Mouse (Mus musculus) kidney, postnatal 25 days (tissue): Measurements from ENCODE around the gene C130026I21Rik.
A peak's percentile ranks its signal among the peaks of the same experiment; 100 is the strongest.
"Not testable (repeated sequence)": the region's sequence is repeated elsewhere in the genome, so short reads cannot be mapped to it uniquely, and the experiment has no call there.

Source experiments
- DNase-seq, 2 experiments: peaks; one replicate each; pipeline ENCODE4 v3.0.0; 2021; ENCODE audit warnings: mixed read lengths in 2 of 2

The C130026I21Rik gene

DNA sequence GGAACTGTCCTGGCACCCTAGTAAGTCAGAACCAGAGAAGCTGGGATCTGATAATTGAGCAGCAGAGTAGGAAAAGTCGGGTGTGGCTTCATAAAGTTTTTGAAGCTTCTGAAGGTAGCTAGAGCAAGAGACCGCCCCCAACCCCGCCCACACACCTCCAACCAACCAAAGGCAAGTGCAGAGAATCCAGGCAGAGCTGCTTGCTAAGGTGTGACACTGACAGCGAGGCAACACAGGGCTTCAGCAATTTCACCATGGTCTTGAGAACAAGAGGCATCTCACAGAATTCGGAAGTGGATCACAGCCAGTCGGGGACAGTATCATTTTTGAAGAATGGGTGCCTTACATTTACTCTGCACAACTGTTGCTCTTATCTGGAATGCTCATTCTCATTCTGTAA is at the start of gene C130026I21Rik:
C130026I21Rik (minus strand) TSS at position 101 of the 400 bp plus-strand sequence.
- DNase-seq: not testable (repeated sequence)

DNA sequence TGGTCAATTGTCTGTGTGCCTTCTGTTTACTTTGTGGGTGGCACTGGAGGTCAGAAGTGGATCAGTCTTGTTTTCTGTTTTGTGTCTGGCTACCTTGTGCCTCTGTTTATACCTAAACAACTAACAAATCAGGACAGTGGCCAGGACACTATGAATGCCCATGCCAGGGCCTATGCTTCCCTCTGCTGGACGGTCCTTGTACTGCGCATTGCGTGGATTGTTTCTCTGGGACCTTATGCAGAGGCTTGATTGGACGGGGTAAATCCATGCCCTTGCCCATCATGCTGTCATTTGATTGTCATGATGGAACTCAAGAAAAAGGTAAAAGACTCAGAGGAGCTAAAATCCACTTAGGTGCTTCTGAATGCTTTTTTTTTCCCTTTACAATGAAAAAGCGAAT is 16.7 kb upstream of the C130026I21Rik start:
- DNase-seq: peak; percentile 30 to 37

DNA sequence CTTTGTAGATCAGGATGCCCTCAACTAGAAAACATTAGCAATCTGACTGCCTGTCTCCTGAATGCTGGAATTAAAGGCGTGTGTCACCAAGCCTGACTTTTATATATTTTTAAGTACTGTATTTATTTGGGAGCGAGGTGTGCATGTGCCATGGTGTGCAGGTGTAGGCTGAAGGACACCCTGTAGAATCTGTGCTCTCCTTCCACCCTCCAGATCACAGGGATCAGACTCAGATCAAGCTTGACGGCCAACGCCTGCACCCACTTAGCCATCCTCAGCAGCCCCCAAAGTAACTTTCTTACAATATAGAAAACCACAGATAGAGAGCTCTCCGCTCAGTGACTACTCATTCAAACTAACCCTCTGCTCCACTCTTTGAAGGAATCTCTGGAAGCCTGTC is 6.1 kb upstream of the C130026I21Rik start:
- peak in 1 of 2 experiments; percentile 21 for DNase-seq

DNA sequence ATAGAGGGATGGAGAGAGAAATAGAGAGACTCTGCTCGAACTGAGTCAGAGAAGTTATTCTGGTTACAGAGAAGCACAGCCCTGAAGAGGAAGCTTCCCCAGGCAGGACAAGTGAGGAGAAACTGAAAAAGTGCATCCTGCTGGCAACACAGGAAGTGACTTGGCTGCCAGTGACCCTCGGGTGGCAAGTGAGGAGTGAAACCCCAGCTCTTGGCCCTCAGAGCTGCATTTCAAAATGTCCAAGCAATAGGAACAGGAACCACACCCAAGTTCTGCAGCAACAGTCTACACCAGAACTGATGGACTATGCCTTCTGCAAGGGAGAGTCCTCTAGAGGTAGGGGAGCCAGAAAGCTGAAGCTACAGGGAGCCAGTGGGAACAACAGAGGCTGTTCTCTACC is 11.7 kb downstream of the C130026I21Rik start:
- DNase-seq: peak; percentile 20 to 67

DNA sequence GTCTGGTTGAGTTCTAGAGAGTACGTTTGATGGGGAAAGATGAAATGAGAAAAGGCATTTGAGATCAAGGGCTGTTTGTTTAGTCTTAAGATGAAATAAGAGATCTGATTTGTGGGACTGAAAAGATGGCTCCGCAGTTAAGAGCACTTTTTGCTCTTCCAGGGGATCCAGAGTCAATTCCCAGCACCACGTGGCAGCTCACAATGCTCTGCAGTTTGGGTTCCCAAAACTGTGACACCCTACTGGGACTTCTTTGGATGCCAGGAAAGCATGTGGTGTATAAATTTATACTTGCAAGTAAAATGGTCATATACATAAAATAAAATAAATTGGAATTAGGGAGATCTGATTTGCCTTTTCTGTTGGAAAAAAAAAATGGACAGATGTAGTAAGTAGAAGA is 15.1 kb downstream of the C130026I21Rik start:
- peak in 1 of 2 experiments; percentile 26 for DNase-seq

DNA sequence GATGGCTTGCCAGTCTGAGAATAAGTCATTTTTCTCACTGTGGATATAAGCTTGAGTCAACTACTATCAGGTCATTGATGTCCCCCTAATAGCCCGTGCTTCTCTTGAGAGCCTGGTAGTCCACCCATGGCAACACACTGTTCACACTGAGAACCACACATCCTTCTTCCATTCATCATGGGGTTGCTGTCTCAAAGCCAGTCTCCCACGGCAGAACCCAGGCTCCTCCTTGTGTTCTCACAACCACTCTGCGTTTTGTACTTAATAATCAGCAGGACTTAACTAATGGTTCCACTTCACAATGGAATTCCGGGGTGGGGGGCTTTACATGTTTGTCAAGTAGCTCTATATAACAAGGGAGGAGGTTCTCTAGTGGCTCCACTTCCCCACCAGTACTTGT is 19.2 kb downstream of the C130026I21Rik start:
- peak in 1 of 2 experiments; percentile 24 for DNase-seq

GRCm38 (mm10) chr1:85248985-85249384 is 21.4 kb downstream of the C130026I21Rik start:
- peak; percentile 3 to 52 for DNase-seq

DNA sequence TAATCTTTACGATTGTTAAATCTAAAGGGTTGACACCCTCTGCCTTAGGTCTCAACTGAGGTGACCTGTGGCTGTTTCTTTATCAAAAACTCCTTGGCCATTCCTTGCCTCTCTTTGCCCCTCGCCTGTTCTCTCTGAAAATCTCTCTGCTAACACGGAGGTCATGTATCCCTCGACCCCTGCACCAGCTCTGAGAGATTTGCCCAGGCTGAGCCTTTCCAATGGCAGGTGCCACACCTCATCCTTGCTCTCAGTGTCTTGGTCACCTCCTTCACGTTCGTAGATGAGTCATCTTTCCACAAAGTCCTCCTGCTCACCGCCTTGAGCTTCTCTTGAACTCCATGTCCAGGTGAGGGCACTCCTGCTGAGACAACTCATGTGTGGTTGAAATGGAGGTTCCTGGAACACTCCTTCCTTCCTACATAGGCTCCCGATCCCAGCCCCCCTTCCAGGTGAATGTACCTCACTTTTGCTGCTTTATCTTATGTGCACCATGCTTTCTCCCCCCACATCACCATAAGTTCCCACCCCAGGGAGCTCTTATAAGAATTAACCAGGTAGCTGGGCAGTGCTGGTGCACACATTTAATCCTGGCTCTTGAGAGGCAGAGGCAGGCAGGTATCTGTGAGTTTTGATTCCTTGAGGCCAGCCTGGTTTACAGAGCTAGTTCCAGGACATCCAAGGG is 23.4 kb downstream of the C130026I21Rik start:
- peak; percentile 4 to 46 for DNase-seq

DNA sequence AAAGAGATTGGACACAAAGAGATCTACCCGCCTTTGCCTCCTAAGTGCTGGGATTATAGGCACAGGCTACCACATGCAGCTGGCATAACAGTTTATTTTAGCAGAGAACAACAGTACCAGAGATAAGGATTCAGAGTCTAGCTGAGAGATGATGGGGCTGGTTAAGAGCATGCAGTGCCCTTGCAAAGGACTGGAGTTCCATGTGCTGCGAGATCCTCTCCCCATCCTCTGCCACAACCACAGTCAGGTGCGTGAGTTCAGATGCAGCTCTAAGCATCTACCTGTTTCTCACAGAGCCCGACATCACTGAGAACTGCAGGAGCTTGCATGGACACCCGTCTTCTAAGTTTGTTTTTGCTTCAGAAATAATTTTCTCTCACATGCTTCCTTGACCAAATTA is 24.1 kb downstream of the C130026I21Rik start:
- DNase-seq: peak; percentile 3 to 40

DNA sequence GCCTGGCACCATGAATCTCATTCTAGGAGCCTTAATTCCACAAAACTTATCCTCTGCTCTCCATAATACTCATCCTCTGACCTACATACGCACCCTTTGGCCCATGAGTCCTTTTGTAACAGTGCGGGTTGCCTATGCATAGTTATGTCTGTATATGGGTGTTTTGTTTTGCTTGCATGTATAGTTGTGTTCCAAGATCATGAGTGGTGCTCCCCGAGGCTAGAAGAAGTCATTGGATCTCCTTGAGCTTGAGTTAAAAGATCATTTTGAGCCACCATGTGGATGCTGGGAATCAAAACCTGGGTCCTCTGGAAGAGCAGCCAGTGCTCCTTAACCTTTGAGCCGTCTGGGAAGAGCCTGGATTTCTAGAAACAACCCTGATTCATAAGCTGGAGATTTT is 25.4 kb downstream of the C130026I21Rik start:
- DNase-seq: not testable (repeated sequence)

DNA sequence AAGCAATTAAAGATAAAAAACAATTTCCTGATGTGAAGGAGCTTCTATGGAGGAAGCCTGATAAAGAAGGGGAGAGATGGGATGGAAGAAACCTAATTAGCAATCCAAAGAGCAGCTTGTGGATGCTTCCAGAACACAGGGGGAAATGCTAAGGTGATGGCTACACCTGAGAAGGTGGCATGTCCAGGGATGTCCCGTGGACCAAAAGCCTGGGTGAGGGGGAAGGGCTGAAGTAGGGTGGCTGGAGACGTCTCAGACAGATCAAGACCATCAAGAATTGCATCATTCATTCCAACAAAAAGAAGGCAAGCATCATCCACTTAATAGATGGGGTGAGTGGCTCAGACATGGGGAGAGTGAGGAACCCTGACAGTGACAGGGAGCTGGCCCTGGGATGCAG is 27.3 kb downstream of the C130026I21Rik start:
- not testable (repeated sequence) for DNase-seq

GRCm38 (mm10) chr1:85239018-85239775 is 31.2 kb downstream of the C130026I21Rik start:
- not testable (repeated sequence) for DNase-seq

DNA sequence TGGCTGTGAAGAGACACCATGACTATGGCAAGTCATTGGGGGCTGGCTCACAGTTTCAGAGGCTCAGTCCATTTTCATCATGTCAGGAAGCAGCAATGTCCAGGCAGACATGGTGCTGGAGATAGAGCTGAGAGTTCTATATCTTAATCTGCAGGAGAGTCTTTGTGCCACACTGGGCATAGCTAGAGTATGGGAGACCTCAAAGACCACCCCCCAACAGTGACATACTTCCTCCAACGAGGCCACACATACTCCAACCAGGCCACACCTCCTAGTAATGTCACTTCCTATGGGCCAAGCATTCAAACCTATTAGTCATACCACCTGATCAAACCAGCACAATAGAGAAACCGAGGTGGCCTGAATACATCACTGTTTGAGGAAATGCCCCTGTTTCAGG is 63.8 kb downstream of the C130026I21Rik start:
- not testable (repeated sequence) for DNase-seq

- DNase-seq: peak in 1 of 2 experiments; percentile 40
Observed at GRCm38 (mm10) chr1:85199523-85199922, 70.8 kb downstream of the C130026I21Rik start.

- DNase-seq: peak in 1 of 2 experiments; percentile 44
Observed at GRCm38 (mm10) chr1:85198647-85199350, 71.6 kb downstream of the C130026I21Rik start.

GRCm38 (mm10) chr1:85196732-85197131 is 73.6 kb downstream of the C130026I21Rik start:
- DNase-seq: peak in 1 of 2 experiments; percentile 45

DNA sequence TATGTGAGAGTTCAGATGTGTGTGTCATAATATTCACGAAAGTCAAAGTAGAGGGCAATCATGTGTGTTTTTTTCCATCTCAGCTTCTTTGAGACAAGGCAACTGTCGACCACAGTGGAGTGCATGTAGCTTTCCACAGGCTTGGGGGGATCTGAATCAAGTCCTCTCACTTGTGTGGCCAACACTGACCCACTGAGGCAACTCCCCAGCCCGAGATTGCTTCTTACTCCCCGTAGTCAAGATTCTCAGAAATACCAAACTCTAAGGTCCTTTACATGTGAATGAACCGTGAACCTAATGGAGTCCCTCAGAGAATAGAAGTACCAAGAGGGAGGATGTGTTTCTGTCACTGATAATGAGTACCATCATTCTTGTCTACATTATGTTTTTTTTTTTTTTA is 76.6 kb downstream of the C130026I21Rik start:
- DNase-seq: not testable (repeated sequence)

DNA sequence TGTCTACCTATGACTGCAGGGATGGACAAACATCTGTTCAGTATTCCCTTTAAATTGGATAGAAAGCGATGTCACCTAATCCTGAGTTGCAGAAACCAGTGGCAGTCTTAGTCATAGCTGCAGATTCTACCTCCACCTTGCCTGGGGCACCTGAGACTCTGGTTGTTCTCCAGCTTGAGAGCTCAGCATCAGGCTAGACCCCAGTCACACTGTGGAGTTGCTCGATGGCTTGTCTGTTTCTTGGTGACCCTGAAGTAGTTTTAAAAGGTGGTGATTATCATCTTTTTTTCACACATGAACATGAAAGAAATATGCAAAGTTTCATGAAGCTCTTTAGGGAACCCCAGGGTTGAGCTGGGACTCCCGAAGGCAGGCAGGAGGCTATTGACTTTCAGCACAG is 88.4 kb downstream of the C130026I21Rik start:
- not testable (repeated sequence) for DNase-seq

- peak in 1 of 2 experiments; percentile 35 for DNase-seq
Observed at GRCm38 (mm10) chr1:85178971-85179370, 91.4 kb downstream of the C130026I21Rik start.

- DNase-seq: not testable (repeated sequence)
Observed at GRCm38 (mm10) chr1:85162841-85163240, 107.5 kb downstream of the C130026I21Rik start.

GRCm38 (mm10) chr1:85155151-85155550 is 115.2 kb downstream of the C130026I21Rik start:
- DNase-seq: not testable (repeated sequence)

DNA sequence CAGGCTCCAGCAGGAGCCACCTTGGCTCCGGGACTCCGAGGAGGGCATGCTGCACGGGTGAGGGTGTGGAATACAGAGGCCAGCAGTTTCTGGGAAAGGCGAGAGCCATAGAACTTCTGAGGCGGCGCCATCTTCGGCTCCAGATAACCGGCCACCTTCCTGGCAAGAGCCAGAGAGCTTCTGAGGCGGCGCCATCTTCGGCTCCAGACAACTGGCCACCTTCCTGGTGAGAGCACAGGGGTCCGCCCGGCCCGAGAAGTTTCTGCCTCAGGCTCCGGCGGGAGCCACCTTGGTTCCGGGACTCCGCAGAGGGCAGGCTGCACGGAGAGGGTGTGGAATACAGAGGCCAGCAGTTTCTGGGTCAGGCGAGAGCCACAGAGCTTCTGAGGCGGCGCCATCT is 136.7 kb downstream of the C130026I21Rik start:
- DNase-seq: peak in 1 of 2 experiments; percentile 27

DNA sequence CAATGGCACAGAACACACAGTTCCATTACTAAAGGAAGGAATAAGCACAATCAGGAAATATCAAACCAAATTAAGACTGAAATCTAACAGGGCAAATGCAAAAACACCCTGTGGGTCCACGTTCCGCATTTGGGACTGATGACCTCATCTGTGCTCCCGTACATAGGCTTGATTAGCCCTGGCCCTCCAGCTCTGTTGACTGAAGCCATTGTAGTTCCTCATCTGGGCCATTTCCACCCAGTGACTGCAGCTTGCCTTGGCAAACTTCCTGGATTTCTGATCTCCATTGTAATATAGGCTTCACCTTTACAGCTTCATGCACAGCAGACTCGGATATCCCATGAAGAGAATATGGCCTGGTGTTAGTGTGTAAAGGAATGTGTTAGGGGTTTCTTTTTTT is 148.5 kb downstream of the C130026I21Rik start:
- DNase-seq: peak in 1 of 2 experiments; percentile 35
